Mouse (Mus musculus): ENCODE measurements around the gene Perm1. TPM values are rescaled to one million over a fixed set of nuclear protein-coding genes. Genes with fewer than 3 reads are reported as not detected.
A peak's percentile ranks its signal among the peaks of the same experiment; 100 is the strongest.

The Perm1 gene
- polyA plus RNA-seq, 1 experiment from 2014 or later: 0.99 TPM

DNA sequence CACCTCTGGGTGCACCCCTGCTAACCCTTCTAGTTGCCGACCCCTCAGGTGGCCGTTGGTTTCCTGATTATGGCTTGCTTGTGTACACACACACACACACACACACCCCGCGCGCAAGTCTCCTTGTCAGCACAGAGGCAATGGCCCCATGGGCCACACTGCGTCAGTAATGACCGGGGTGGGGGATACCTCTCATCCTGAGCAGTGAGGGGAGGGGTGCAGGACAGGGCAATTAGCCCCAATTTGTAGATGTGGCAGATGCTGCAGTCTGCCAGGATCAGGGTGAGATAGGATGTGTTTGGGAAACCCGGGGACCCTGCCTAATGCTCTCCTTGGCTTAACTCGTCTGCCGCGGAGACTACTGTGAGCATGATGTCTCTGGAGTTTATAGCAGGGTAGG lies 33.9 kb downstream of the Perm1 start:
- Histone ChIP-seq H3K27ac (ENCODE audit: low read depth, low read length) (no peak overlapping the region), H3K4me2 (ENCODE audit: low read length) (no peak overlapping the region), H3K36me3 (ENCODE audit: control insufficient read depth, insufficient read depth, low read length) (peaks cover 51% of the 10 kb centered on the region), H3K4me3 (ENCODE audit: low read depth, low read length) (no peak overlapping the region), H3K9ac (ENCODE audit: low read length) (no peak overlapping the region), H3K27me3 (replicated peaks; ENCODE audit: control insufficient read depth, insufficient read depth, low read length) (peaks cover 9% of the 10 kb centered on the region; the same call in 1 of the 2 replicates), H3K4me1 (ENCODE audit: control insufficient read depth, insufficient read depth, low read length) (peaks cover under 1% of the 10 kb centered on the region; the same call in 1 of the 2 replicates), H3K9me3 (replicated peaks; ENCODE audit: control insufficient read depth, low read length) (no peaks in the 10 kb centered on the region)
- DNase-seq (ENCODE audit: low spot score): no peak
- 73% methylated on average over 11 of the region's 11 CpGs for WGBS
- no peak for ATAC-seq

DNA sequence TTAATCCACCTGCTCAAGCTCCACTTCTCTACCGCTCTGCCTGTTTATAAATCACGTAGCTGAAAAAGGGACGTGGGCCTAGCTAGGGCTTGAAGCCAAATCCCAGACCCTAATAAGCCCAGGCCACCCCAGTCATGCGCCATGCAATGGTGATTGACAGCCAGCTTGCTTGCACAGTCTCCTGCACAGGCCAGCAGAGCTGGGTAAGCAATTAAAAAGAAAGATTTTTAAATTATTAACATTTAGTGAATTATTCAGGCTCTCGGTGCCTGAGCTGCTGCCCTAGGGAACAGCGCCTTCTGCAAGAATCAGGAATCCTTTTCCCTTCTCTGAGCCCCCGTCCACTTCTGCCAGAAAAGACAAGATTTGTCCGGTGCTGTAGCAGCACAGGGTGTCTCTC lies 35.4 kb downstream of the Perm1 start:
- WGBS: 68% methylated on average over 8 of the region's 8 CpGs
- Histone ChIP-seq H3K27ac (ENCODE audit: low read depth, low read length) (no peak overlapping the region), H3K4me3 (ENCODE audit: low read depth, low read length) (no peak overlapping the region), H3K4me2 (ENCODE audit: low read length) (no peak overlapping the region), H3K27me3 (replicated peaks; ENCODE audit: control insufficient read depth, insufficient read depth, low read length) (peaks cover 21% of the 10 kb centered on the region), H3K9me3 (replicated peaks; ENCODE audit: control insufficient read depth, low read length) (no peaks in the 10 kb centered on the region), H3K9ac (ENCODE audit: low read length) (no peak overlapping the region), H3K4me1 (ENCODE audit: control insufficient read depth, insufficient read depth, low read length) (peaks cover 2% of the 10 kb centered on the region; the same call in 1 of the 2 replicates), H3K36me3 (ENCODE audit: control insufficient read depth, insufficient read depth, low read length) (peaks cover 36% of the 10 kb centered on the region)
- DNase-seq (ENCODE audit: low spot score) (no peak), ATAC-seq (no peak)

DNA sequence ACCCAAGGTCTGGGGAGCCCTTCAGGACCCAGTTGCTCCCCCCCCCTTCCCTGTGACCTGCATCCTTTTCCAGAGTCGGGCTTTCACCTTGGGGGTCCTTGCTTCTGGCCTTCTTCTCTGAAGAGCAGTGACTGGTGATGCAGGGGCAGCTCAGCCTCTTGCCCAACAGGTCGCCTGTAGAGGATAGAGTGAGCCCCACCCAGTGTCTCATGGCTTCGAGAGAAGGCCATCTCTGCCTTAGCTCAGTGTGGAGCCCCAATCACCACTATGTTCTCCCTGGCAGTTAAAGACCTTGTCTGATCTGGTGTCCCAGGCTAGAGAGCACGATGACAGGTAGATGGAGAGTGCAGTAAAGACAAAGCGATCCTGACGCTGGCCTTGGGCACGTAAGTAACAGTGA lies 36.5 kb downstream of the Perm1 start:
- Histone ChIP-seq H3K9ac (ENCODE audit: low read length) (no peak overlapping the region), H3K27ac (ENCODE audit: low read depth, low read length) (no peak overlapping the region), H3K4me2 (ENCODE audit: low read length) (no peak overlapping the region), H3K4me1 (ENCODE audit: control insufficient read depth, insufficient read depth, low read length) (peaks cover 2% of the 10 kb centered on the region; the same call in 1 of the 2 replicates), H3K4me3 (ENCODE audit: low read depth, low read length) (no peak overlapping the region), H3K36me3 (ENCODE audit: control insufficient read depth, insufficient read depth, low read length) (peaks cover 25% of the 10 kb centered on the region), H3K9me3 (replicated peaks; ENCODE audit: control insufficient read depth, low read length) (no peaks in the 10 kb centered on the region), H3K27me3 (replicated peaks; ENCODE audit: control insufficient read depth, insufficient read depth, low read length) (peaks cover 21% of the 10 kb centered on the region)
- ATAC-seq (no peak), DNase-seq (ENCODE audit: low spot score) (no peak)
- WGBS: 36% methylated on average over 7 of the region's 7 CpGs

DNA sequence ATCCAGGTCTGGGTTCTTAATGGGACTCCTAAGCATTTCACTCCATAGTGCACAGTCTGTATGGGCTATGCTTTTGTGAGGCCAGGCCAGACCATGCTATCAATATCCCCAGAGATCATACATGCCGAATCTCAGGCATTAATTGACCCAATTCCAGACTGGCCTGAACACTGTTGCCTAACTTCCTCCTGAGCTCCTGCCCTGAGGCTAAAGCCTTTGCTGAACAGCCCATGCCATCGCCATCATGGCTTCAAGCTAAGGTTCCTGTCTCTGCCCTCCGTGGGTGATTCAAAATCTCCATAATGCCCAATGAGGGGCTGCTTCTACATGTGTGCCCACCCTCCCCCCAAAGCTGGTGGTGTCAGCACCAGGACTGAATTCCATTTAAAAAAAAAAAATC lies 37.0 kb downstream of the Perm1 start:
- Histone ChIP-seq H3K4me2 (ENCODE audit: low read length) (no peak overlapping the region), H3K36me3 (ENCODE audit: control insufficient read depth, insufficient read depth, low read length) (peaks cover 21% of the 10 kb centered on the region), H3K4me1 (ENCODE audit: control insufficient read depth, insufficient read depth, low read length) (peaks cover 2% of the 10 kb centered on the region; the same call in 1 of the 2 replicates), H3K4me3 (ENCODE audit: low read depth, low read length) (no peak overlapping the region), H3K27me3 (replicated peaks; ENCODE audit: control insufficient read depth, insufficient read depth, low read length) (peaks cover 21% of the 10 kb centered on the region), H3K9ac (ENCODE audit: low read length) (no peak overlapping the region), H3K9me3 (replicated peaks; ENCODE audit: control insufficient read depth, low read length) (no peaks in the 10 kb centered on the region), H3K27ac (ENCODE audit: low read depth, low read length) (no peak overlapping the region)
- DNase-seq (ENCODE audit: low spot score) (no peak), ATAC-seq (no peak)
- 48% methylated on average over 3 of the region's 3 CpGs for WGBS

DNA sequence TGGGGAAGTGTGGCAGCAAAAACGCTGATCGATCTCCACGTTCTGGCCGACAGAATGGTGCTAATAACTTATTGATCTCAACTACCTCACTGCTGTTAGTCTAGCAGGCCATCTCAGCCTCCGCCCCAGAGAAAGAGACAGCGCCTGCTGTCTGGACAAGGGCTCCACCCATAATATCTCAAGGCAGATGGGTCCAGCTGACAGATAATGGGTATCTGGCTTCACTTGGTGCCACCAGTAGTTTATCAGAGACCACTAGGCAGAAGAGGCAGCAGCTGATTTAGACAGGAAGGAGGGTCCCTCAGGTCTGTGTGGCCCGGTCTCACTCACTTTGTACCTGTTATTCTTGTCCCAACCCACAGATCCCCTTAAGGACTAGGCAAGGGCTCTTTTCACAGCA lies 37.4 kb downstream of the Perm1 start:
- H3K36me3 ChIP-seq (ENCODE audit: control insufficient read depth, insufficient read depth, low read length): peaks cover 16% of the 10 kb centered on the region
- H3K4me3 ChIP-seq (ENCODE audit: low read depth, low read length): no peak overlapping the region
- ATAC-seq (no peak), DNase-seq (ENCODE audit: low spot score) (no peak)
- H3K9me3 ChIP-seq (replicated peaks; ENCODE audit: control insufficient read depth, low read length): no peaks in the 10 kb centered on the region
- no peak overlapping the region for H3K27ac ChIP-seq (ENCODE audit: low read depth, low read length)
- H3K4me2 ChIP-seq (ENCODE audit: low read length): no peak overlapping the region
- H3K9ac ChIP-seq (ENCODE audit: low read length): 0 out of 2 replicates have a peak overlapping the region, but pooled peaks have one; percentile 13
- peaks cover 21% of the 10 kb centered on the region for H3K27me3 ChIP-seq (replicated peaks; ENCODE audit: control insufficient read depth, insufficient read depth, low read length)
- H3K4me1 ChIP-seq (ENCODE audit: control insufficient read depth, insufficient read depth, low read length): peaks cover 2% of the 10 kb centered on the region; the same call in 1 of the 2 replicates
- 45% methylated on average over 7 of the region's 7 CpGs for WGBS

DNA sequence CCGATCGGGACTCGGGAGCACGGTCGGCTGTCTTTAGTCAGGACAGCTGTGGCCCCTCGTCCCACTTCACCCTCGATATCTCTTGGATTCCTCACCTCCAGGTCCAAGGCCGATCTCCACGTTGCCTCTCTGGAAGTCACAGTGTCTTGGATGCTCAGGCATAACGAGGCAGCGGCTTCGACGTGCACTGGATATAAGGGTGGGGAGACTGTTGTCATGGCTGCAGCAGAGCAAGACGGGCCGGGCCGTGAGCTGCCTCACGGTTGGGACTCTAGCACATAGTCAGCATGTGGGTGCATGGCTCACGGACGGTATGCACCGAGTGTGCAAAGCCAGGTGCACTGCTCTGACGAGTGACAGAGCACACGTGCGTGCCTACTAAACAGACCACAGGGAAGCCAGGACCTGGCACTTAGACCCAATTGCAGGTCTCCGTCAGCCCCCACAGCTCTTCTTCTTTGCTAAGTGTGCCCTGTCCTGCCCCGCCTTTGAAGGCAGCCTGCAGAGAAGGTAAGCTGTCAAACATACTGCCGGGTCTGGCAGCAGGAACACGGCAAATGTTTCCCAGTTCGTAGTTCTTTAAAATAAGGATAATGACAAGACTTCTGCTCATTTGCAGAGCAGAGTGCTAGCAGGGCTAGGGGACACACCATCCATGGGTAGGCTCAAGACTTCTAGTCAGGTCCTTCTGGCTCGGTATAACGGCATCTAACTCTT lies 38.9 kb downstream of the Perm1 start:
- H3K27me3 ChIP-seq (replicated peaks; ENCODE audit: control insufficient read depth, insufficient read depth, low read length): peaks cover 21% of the 10 kb centered on the region
- 2% methylated on average over 30 of the region's 30 CpGs for WGBS
- no peaks in the 10 kb centered on the region for H3K9me3 ChIP-seq (replicated peaks; ENCODE audit: control insufficient read depth, low read length)
- ATAC-seq (peak; percentile 70; the same call in 1 of the 2 replicates), DNase-seq (ENCODE audit: low spot score) (peak; percentile 34)
- peak overlapping the region; percentile 23 for H3K4me3 ChIP-seq (ENCODE audit: low read depth, low read length)
- H3K4me2 ChIP-seq (ENCODE audit: low read length): peak overlapping the region; percentile 48
- H3K36me3 ChIP-seq (ENCODE audit: control insufficient read depth, insufficient read depth, low read length): peaks cover 2% of the 10 kb centered on the region; the same call in 1 of the 2 replicates
- no peak overlapping the region for H3K27ac ChIP-seq (ENCODE audit: low read depth, low read length)
- H3K4me1 ChIP-seq (ENCODE audit: control insufficient read depth, insufficient read depth, low read length): peaks cover 2% of the 10 kb centered on the region; the same call in 1 of the 2 replicates
- H3K9ac ChIP-seq (ENCODE audit: low read length): peak overlapping the region; percentile 45

DNA sequence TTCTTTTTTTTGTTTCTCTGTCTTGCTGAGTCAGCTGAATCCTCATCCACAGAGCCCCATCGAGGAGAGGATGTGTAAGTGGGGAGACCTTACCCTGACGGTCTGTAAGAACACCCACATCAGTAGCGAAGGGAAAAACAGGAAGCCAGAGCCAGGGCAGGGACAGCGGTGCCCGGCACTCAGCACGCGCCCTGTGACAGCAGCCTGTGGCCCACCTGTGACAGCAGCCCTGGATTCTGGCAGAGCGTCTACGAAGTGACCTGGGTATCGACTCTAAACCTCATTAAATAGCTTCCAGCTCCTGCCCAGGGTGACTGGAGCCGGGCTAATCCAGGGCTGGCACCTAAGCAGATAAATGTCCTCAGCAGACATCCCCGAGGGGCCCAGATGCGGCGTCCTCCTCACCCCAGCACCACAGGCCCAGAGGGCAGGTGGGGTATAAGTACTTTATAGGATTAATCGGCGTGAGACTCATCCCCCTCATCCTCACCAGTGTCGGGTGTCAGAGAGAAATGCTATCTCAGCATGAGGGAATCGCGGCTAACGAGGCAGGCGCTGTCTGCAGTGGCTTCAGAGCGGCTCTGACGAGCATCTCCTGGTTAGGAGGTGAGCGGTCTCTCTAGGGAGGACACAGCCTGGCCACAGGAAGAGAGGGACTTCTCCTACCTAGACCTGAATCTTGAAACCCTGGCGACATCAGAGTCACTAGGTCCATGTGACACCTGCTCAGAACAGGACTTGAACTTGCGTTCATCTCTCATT lies 39.6 kb downstream of the Perm1 start, which contains the start of gene Samd11:
Gene Samd11 (minus strand): TSS at position 580 of the 762 bp plus-strand sequence.
- Histone ChIP-seq H3K36me3 (ENCODE audit: control insufficient read depth, insufficient read depth, low read length) (no peaks in the 10 kb centered on the region), H3K9ac (ENCODE audit: low read length) (peak within 1 kb of the TSS; percentile 45)

More for the DNA sequence above, 39.6 kb downstream of the Perm1 start, which contains the start of gene Samd11:
- H3K27me3 ChIP-seq (replicated peaks; ENCODE audit: control insufficient read depth, insufficient read depth, low read length): peaks cover 21% of the 10 kb centered on the region
- H3K27ac ChIP-seq (ENCODE audit: low read depth, low read length): no peak within 1 kb of the TSS
- no peak for DNase-seq (ENCODE audit: low spot score)
- peak within 1 kb of the TSS; percentile 48 for H3K4me2 ChIP-seq (ENCODE audit: low read length)
- peaks cover 2% of the 10 kb centered on the region; the same call in 1 of the 2 replicates for H3K4me1 ChIP-seq (ENCODE audit: control insufficient read depth, insufficient read depth, low read length)
- ATAC-seq: peak; percentile 37; the same call in 1 of the 2 replicates
- peak within 1 kb of the TSS; percentile 23 for H3K4me3 ChIP-seq (ENCODE audit: low read depth, low read length)
- WGBS: 6% methylated on average over 26 of the region's 26 CpGs
- no peaks in the 10 kb centered on the region for H3K9me3 ChIP-seq (replicated peaks; ENCODE audit: control insufficient read depth, low read length)
